Mouse (Mus musculus) cerebellum, adult 2 months (tissue): ENCODE measurements at regions not wholly inside any gene's neighbourhood (a gene's known extent, or its start where the extent isn't known, plus 50 kb on each side); places are given as distances from the start of the nearest gene placed in this dataset.

Experiments
- DNase-seq, 2 experiments: peaks; one replicate each; pipeline ENCODE4 v3.0.0; 2021
- H3K27ac ChIP-seq: fragments of 200-500 bp; 2 replicates; pipeline ENCODE4 v1.5.1; 2012; ENCODE audit warnings: low read length, control low read depth, inconsistent platforms; ENCODE audit not compliant: insufficient read depth
- H3K27me3 ChIP-seq: fragments of 200-500 bp; 2 replicates; pipeline ENCODE4 v1.6.1; 2012; ENCODE audit warnings: inconsistent platforms, mild to moderate bottlenecking, low read length, moderate library complexity; ENCODE audit not compliant: control insufficient read depth, insufficient read depth
- H3K4me1 ChIP-seq: fragments of 200-500 bp; 2 replicates; pipeline ENCODE4 v1.6.1; 2011; ENCODE audit warnings: low read length; ENCODE audit not compliant: control insufficient read depth, insufficient read depth
- H3K4me3 ChIP-seq: fragments of 200-500 bp; replicated peaks from 2 replicates; pipeline ENCODE3; 2011; ENCODE audit warnings: mild to moderate bottlenecking, low read depth, low read length, control low read depth; ENCODE audit not compliant: insufficient read depth
- CTCF ChIP-seq: fragments of 200-500 bp; IDR thresholded peaks from 2 replicates; pipeline ENCODE4 v1.5.1; 2011; ENCODE audit warnings: low read depth, mild to moderate bottlenecking, control low read depth, low read length, moderate library complexity, borderline replicate concordance; ENCODE audit not compliant: insufficient read depth
- POLR2A ChIP-seq: fragments of 200-500 bp; IDR thresholded peaks from 2 replicates; pipeline ENCODE4 v1.6.1; 2011; ENCODE audit warnings: low read length, control low read depth, borderline replicate concordance; ENCODE audit not compliant: insufficient read depth
- WGBS: fragments of 180-500 bp; shearing (Covaris S2); methylation state at CpG from one replicate; pipeline ENCODE4 v1.1.7; 2018; 5-methylcytosine and 5-hydroxymethylcytosine counted together

DNA sequence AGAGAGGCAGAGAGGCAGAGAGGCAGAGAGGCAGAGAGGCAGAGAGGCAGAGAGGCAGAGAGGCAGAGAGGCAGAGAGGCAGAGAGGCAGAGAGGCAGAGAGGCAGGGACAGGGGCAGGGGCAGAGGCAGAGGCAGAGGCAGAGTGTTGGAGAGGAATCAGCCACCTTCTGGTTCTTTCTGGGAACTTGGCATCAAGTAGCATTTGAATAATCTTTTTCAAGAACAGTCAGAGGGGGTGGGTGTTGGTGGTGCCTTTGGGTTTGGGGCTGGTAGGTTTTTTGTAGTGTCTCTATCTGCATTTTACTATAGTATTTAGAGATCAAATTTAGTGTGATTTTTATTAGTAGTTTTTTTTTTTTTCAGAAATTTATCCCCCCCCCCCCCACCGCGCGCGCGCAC, 249.3 kb upstream of the Cnr1 start:
- no peak for DNase-seq
- no peak overlapping the region for H3K4me3 ChIP-seq
- no peak overlapping the region for H3K27ac ChIP-seq
- whole genome bisulfite sequencing: 100% methylated on average over 2 of the region's 5 CpGs
- H3K4me1 ChIP-seq: no peaks in the 10 kb centered on the region
- H3K27me3 ChIP-seq: no peaks in the 10 kb centered on the region
- no peak for TF ChIP-seq CTCF
- TF ChIP-seq POLR2A: no peak

GRCm38 (mm10) chr4:33679351-33679750, 245.0 kb upstream of the Cnr1 start:
- WGBS: 77% methylated on average over 3 of the region's 3 CpGs
- DNase-seq: no peak
- Histone ChIP-seq H3K4me1 (no peaks in the 10 kb centered on the region), H3K27ac (no peak overlapping the region), H3K27me3 (no peaks in the 10 kb centered on the region), H3K4me3 (no peak overlapping the region)
- TF ChIP-seq CTCF (no peak), POLR2A (no peak)

DNA sequence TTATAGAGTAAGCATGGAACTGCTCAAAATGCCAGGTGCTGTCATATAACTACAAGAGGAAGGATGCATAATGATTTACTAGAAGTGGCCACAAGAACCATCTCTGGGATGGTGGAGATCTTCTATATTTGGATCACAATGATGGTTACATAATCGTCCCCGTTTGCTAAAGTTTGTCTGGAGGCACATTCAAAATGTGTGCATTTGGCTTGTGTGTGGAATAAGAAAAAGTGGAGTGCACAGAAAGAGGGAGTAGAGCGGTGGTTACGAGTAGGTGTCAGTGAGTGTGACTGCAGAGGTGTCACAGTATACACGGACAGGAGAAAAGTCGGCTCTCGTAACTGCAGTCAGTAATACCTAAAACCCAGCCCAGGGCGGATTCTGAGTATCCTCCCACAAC, 238.3 kb upstream of the Cnr1 start:
- TF ChIP-seq CTCF: no peak
- TF ChIP-seq POLR2A: no peak
- no peak overlapping the region for H3K4me3 ChIP-seq
- no peak for DNase-seq
- no peaks in the 10 kb centered on the region for H3K27me3 ChIP-seq
- 88% methylated on average over 8 of the region's 8 CpGs for WGBS
- no peaks in the 10 kb centered on the region; the same call in 1 of the 2 replicates for H3K4me1 ChIP-seq
- no peak overlapping the region for H3K27ac ChIP-seq

DNA sequence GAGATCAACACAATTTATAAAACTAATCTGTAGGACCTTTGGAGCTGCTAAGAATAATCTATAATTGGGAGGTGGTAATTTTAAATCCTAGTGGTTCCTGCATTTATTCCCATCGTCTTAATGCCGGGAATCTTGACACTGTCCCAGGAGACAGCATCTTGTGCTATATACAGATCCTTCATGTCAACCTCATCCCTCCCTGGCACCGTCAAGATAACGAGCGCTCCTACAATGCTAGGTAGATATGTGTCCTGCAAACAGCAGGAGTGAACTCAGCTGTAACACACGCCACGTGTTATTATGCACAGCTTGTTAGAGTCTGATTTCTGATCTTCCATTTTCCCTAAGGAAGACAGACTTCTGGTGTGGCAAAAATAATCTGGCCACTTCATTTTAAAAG, 237.0 kb upstream of the Cnr1 start:
- DNase-seq: no peak
- H3K27me3 ChIP-seq: no peaks in the 10 kb centered on the region
- no peaks in the 10 kb centered on the region; the same call in 1 of the 2 replicates for H3K4me1 ChIP-seq
- H3K27ac ChIP-seq: no peak overlapping the region
- no peak overlapping the region for H3K4me3 ChIP-seq
- TF ChIP-seq POLR2A (no peak), CTCF (no peak)
- 71% methylated on average over 7 of the region's 7 CpGs for WGBS

DNA sequence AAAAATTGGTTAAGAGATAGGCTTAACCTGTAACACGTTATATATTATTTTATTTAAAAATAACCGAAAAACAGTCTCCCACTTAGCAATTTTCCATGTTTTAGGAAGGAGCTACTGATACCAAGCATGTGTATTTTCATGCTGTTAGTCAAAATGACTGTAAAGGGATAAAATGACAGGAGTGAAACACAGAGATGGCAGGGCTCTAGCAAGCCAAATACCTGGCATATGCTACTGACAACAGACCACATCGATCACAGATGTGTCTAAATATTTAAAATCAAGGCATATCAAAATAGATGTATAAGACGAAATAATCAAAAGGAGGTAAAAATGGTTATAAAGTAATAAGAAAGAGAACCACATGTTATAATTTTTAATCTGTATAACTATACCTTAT, 231.0 kb upstream of the Cnr1 start:
- Histone ChIP-seq H3K27ac (no peak overlapping the region), H3K27me3 (no peaks in the 10 kb centered on the region), H3K4me1 (no peaks in the 10 kb centered on the region; the same call in 1 of the 2 replicates), H3K4me3 (no peak overlapping the region)
- DNase-seq: no peak
- 78% methylated on average over 4 of the region's 4 CpGs for WGBS
- TF ChIP-seq CTCF (no peak), POLR2A (no peak)

- Histone ChIP-seq H3K4me3 (no peak overlapping the region), H3K27me3 (no peaks in the 10 kb centered on the region), H3K27ac (no peak overlapping the region), H3K4me1 (peaks cover under 1% of the 10 kb centered on the region; the same call in 1 of the 2 replicates)
- 21% methylated on average over 8 of the region's 8 CpGs for WGBS
- no peak for TF ChIP-seq CTCF
- no peak for TF ChIP-seq POLR2A
- peak in 1 of 2 experiments; percentile 34 for DNase-seq
Measured at GRCm38 (mm10) chr4:33696969-33697368, 227.4 kb upstream of the Cnr1 start.

GRCm38 (mm10) chr4:33702028-33702666, 222.2 kb upstream of the Cnr1 start:
- H3K27me3 ChIP-seq: no peaks in the 10 kb centered on the region
- DNase-seq: peak; percentile 45 to 67
- H3K4me1 ChIP-seq: peaks cover 4% of the 10 kb centered on the region; the same call in 1 of the 2 replicates
- 51% methylated on average over 7 of the region's 7 CpGs for WGBS
- H3K4me3 ChIP-seq: no peak overlapping the region
- TF ChIP-seq CTCF (no peak), POLR2A (no peak)
- no peak overlapping the region for H3K27ac ChIP-seq

GRCm38 (mm10) chr4:33705722-33706121, 218.7 kb upstream of the Cnr1 start:
- Histone ChIP-seq H3K4me1 (peaks cover 4% of the 10 kb centered on the region; the same call in 1 of the 2 replicates), H3K27me3 (no peaks in the 10 kb centered on the region), H3K27ac (no peak overlapping the region), H3K4me3 (no peak overlapping the region)
- no peak for DNase-seq
- WGBS: 95% methylated on average over 6 of the region's 6 CpGs
- TF ChIP-seq POLR2A (no peak), CTCF (no peak)
